Comparison of ENCODE assay signal across 8 mouse cellular contexts in the genomic region with DNA sequence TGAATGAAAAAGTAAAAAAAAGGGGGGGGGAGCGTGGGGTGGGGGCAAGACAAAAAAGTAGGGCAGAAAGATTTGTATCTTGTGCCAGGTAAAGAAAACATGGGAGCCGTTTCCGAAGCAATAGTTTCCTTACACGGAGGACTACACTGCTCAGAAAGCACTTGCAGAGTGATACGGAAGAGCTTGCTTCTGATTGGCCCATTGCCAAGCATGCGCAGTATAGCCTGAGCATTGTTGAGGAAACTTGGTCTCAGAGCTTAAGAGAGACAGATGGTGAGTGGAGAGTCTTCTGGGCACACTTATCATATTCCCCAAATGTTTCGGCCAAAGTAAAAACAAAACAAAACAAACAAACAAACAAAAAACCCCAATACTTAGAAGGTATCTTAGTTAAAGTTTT.
DNase-seq lines count a peak whose midpoint lies in the region; ATAC-seq lines count a peak whose summit lies in the region.

No protein-coding gene starts in this region.

- WGBS in limb, embryonic 10.5 days, result 85% methylated on average over 7 of the region's 7 CpGs

- H3K4me3 ChIP-seq in limb, embryonic 10.5 days, result no peak overlapping the region

- H3K27ac ChIP-seq in limb, embryonic 10.5 days, result no peak overlapping the region

- H3K27me3 ChIP-seq in limb, embryonic 10.5 days (ENCODE audit: low read depth, poor library complexity, severe bottlenecking), result no peaks in the 10 kb centered on the region

- peak; percentile 15 to 23 for DNase-seq in cerebellum, postnatal 36 days
- peak; percentile 17 for DNase-seq in layer of hippocampus, adult 9-11 months
- DNase-seq in layer of hippocampus, postnatal 14 days (ENCODE audit: low spot score in 2 of 2), result no peak
- DNase-seq in brain, embryonic 18.5 days (ENCODE audit: low read depth, low spot score), result peak; percentile 34
- peak; percentile 16 for DNase-seq in lung, postnatal 14 days
- no peak for DNase-seq in limb, embryonic 10.5 days (ENCODE audit: low spot score)
- no peak for DNase-seq in spleen, adult 12 weeks (ENCODE audit: low spot score)

- ATAC-seq in cerebellum, adult (ENCODE audit: insufficient number of reproducible peaks, low FRiP score, low TSS enrichment), result no peak

- no peaks in the 10 kb centered on the region for H3K36me3 ChIP-seq in limb, embryonic 10.5 days

- H3K4me1 ChIP-seq in limb, embryonic 10.5 days, result no peaks in the 10 kb centered on the region

- no peaks in the 10 kb centered on the region for H3K9me3 ChIP-seq in limb, embryonic 10.5 days (replicated peaks)

Comparison
In these comparisons a context has a peak if more than half of its experiments do, and no peak if none do; other contexts are left out.
1. DNase-seq: peak in cerebellum, postnatal 36 days (2 of 2), layer of hippocampus, adult 9-11 months (single experiment), brain, embryonic 18.5 days (single experiment) and lung, postnatal 14 days (single experiment); none in layer of hippocampus, postnatal 14 days (0 of 2), limb, embryonic 10.5 days (single experiment) and spleen, adult 12 weeks (single experiment).